ENCODE assay signal across 8 mouse cellular contexts in the genomic region with DNA sequence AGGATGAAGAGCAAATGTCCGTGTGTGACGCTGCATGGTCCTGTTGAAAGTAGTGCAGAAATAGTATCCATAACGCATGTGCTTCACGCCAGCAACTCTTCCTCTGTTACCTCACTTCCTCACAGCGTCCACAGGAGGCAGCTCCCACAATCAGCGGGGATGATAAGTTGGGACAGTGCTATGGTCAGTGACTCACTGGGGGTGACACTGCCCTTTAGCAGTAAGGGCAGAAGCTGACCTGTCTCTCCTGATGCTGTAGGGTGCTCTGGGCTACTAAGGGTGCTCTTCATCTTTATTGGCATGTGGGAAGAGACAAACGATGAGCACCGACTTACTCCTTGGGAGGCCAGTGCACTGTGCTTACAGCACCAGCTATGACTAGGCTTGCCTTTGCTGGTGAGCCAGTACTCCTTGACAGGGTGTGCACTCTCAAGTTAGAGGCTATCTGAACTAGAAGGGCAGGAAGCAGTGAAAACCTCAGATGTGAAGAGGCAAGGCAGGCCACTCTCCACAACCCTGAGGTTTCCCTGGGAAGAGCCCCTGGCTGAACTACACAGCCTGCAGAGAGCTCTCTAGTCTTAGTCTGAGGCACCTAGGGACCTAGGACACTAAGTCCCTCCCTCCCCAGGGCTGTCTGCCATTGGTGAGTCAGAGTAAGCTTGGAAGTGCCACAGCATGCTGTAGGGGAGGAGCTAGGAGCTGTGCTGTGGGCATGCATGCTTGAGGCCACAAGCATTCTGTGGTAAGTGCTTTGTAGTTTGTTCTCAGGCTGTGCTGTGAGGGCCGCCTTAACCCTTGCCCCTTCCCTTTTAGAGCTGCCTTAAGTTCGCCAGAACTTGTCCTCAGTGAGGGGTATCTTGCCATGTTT. TPM values are rescaled to one million over a fixed set of nuclear protein-coding genes. Genes with fewer than 3 reads are reported as not detected.
DNase-seq lines count a peak whose midpoint lies in the region; ATAC-seq lines count a peak whose summit lies in the region.

No protein-coding gene starts in this region.

- peak; percentile 69 to 86 for DNase-seq in adrenal gland, adult (ENCODE audit: inconsistent age in 2 of 2, low spot score in 1 of 2)
- no peak for DNase-seq in adrenal gland, adult 18-20 months (ENCODE audit: low spot score in 2 of 2)
- DNase-seq in thymus, postnatal 0 days (ENCODE audit: low spot score): peak; percentile 60
- DNase-seq in thymus, postnatal 10 days (ENCODE audit: low spot score in 2 of 2): no peak
- peak; percentile 14 for DNase-seq in induced T-regulatory cell, adult 2 months (ENCODE audit: low read depth)
- DNase-seq in lung, postnatal 4 days: peak; percentile 57 to 78
- DNase-seq in ovary, postnatal 10 days (ENCODE audit: low spot score): no peak

- ATAC-seq in erythroblast, adult 5-6 weeks (replicated peaks; ENCODE audit: low FRiP score, poor library complexity, severe bottlenecking): no peak

RNA-seq across cellular contexts. Expression of a gene that starts 10.2 kb away (rescaled TPM):
- total RNA-seq in adrenal gland, adult 18-20 months (2021): 1 to 10 TPM; 5.1 to 5.7 TPM
- polyA plus RNA-seq in thymus, postnatal 0 days (2015; fragmentation: Nextera tagmentation; extraction: Ambion mirVana): 0.44 and 0.98 TPM in 2 replicates
- total RNA-seq in erythroblast, adult 5-6 weeks (2015; ENCODE audit: low replicate concordance): not detected in 2 replicates
- not detected in 2 replicates for total RNA-seq in erythroblast, adult 5-6 weeks (2017; ENCODE audit: low replicate concordance)

Comparison
In these comparisons a context has a peak if more than half of its experiments do, and no peak if none do; other contexts are left out.
1. DNase-seq: peak in adrenal gland, adult (2 of 2), thymus, postnatal 0 days (single experiment), induced T-regulatory cell, adult 2 months (single experiment) and lung, postnatal 4 days (2 of 2); none in adrenal gland, adult 18-20 months (0 of 2), thymus, postnatal 10 days (0 of 2) and ovary, postnatal 10 days (single experiment).
2. RNA of a gene that starts 10.2 kb away (total RNA-seq): 5.1 to 5.7 TPM in adrenal gland, adult 18-20 months; not detected in erythroblast, adult 5-6 weeks; every median in the first group is over 4 times any median in the second.